Comparison of ENCODE assay signal across 9 mouse cellular contexts in genomic region chr10:53580621-53581081, GRCm38 (mm10). TPM values are rescaled to one million over a fixed set of nuclear protein-coding genes. Genes with fewer than 3 reads are reported as not detected.
A peak's percentile ranks its signal among the peaks of the same experiment; 100 is the strongest.
DNase-seq lines count a peak whose midpoint lies in the region; ATAC-seq and TF ChIP-seq lines count a peak whose summit lies in the region.
"Had no signal": no experiment of that assay in that cellular context is flagged by ENCODE, and none has a peak within 500 bp of the region (broad histone marks: within the 10 kb centered on the region; RNA-seq: fewer than 3 reads in every experiment).

No protein-coding gene starts in this region.

- no peak for TF ChIP-seq EP300 in ES-Bruce4 (IDR thresholded peaks at IDR 0.05; ENCODE audit: insufficient read depth, low read depth, low read length)

- TF ChIP-seq CTCF in ES-Bruce4 (IDR thresholded peaks at IDR 0.05; ENCODE audit: low read depth, low read length): no peak

- peak overlapping the region; percentile 59 for H3K4me2 ChIP-seq in forebrain, embryonic 12.5 days
- H3K4me2 ChIP-seq in heart, embryonic 16.5 days (ENCODE audit: low read depth, low read length): peak overlapping the region; percentile 81
- H3K4me2 ChIP-seq in liver, embryonic 13.5 days: peak overlapping the region; percentile 65
- H3K4me2 ChIP-seq in neural tube, embryonic 11.5 days (ENCODE audit: low read depth): peak overlapping the region; percentile 37

- no peak overlapping the region; the same call in 1 of the 2 replicates for H3K27ac ChIP-seq in ES-Bruce4 (ENCODE audit: insufficient read depth, low read length)
- peak overlapping the region; percentile 8; the same call in 1 of the 2 replicates for H3K27ac ChIP-seq in forebrain, embryonic 12.5 days
- peak overlapping the region; percentile 47 for H3K27ac ChIP-seq in heart, embryonic 16.5 days (ENCODE audit: low read length)
- no peak overlapping the region for H3K27ac ChIP-seq in liver, embryonic 13.5 days
- H3K27ac ChIP-seq in neural tube, embryonic 11.5 days (ENCODE audit: low read depth, low read length): no peak overlapping the region

- no peaks in the 10 kb centered on the region for H3K4me1 ChIP-seq in ES-Bruce4 (ENCODE audit: control insufficient read depth, insufficient read depth, low read length)
- H3K4me1 ChIP-seq in forebrain, embryonic 12.5 days: peaks cover 13% of the 10 kb centered on the region
- peaks cover 5% of the 10 kb centered on the region; the same call in 1 of the 2 replicates for H3K4me1 ChIP-seq in heart, embryonic 16.5 days (ENCODE audit: control insufficient read depth, insufficient read depth, low read length)
- H3K4me1 ChIP-seq in liver, embryonic 13.5 days (replicated peaks): peaks cover 6% of the 10 kb centered on the region
- H3K4me1 ChIP-seq in neural tube, embryonic 11.5 days (ENCODE audit: control insufficient read depth, insufficient read depth, low read length): no peaks in the 10 kb centered on the region

- H3K9me3 ChIP-seq in ES-Bruce4 (replicated peaks; ENCODE audit: control insufficient read depth, insufficient read depth, low read length, poor library complexity, severe bottlenecking): no peaks in the 10 kb centered on the region
- H3K9me3 ChIP-seq in forebrain, embryonic 12.5 days: no peaks in the 10 kb centered on the region
- H3K9me3 ChIP-seq in heart, embryonic 16.5 days (replicated peaks; ENCODE audit: control insufficient read depth, low read length): no peaks in the 10 kb centered on the region
- H3K9me3 ChIP-seq in liver, embryonic 13.5 days (replicated peaks): no peaks in the 10 kb centered on the region
- H3K9me3 ChIP-seq in neural tube, embryonic 11.5 days (ENCODE audit: control insufficient read depth, low read length): no peaks in the 10 kb centered on the region

- H3K4me3 ChIP-seq in ES-Bruce4 (ENCODE audit: low read depth, low read length): peak overlapping the region; percentile 81
- H3K4me3 ChIP-seq in forebrain, embryonic 12.5 days (replicated peaks): peak overlapping the region; percentile 31
- H3K4me3 ChIP-seq in heart, embryonic 16.5 days (ENCODE audit: low read length): peak overlapping the region; percentile 60
- peak overlapping the region; percentile 43 for H3K4me3 ChIP-seq in liver, embryonic 13.5 days (replicated peaks)
- H3K4me3 ChIP-seq in neural tube, embryonic 11.5 days (ENCODE audit: low read depth, low read length): peak overlapping the region; percentile 12; the same call in 1 of the 2 replicates

- H3K36me3 ChIP-seq in ES-Bruce4 (ENCODE audit: control insufficient read depth, insufficient read depth, low read length, poor library complexity, severe bottlenecking): no peaks in the 10 kb centered on the region
- no peaks in the 10 kb centered on the region for H3K36me3 ChIP-seq in forebrain, embryonic 12.5 days (replicated peaks)
- no peaks in the 10 kb centered on the region for H3K36me3 ChIP-seq in heart, embryonic 16.5 days (ENCODE audit: control insufficient read depth, insufficient read depth)
- H3K36me3 ChIP-seq in liver, embryonic 13.5 days: no peaks in the 10 kb centered on the region
- H3K36me3 ChIP-seq in neural tube, embryonic 11.5 days (ENCODE audit: control insufficient read depth, insufficient read depth, low read length): no peaks in the 10 kb centered on the region

- peak; percentile 38 for DNase-seq in cerebellum, adult 11 months
- peak; percentile 80 for DNase-seq in kidney, postnatal 10 days
- no peak for DNase-seq in liver, embryonic 13.5 days
- peak; percentile 48 for DNase-seq in neural tube, embryonic 11.5 days (ENCODE audit: low spot score)
- DNase-seq in urinary bladder, adult 2 months (ENCODE audit: low spot score): peak; percentile 29

- ATAC-seq in forebrain, embryonic 12.5 days (ENCODE audit: low FRiP score): peak; percentile 84
- ATAC-seq in heart, embryonic 16.5 days (replicated peaks; ENCODE audit: extremely low read depth, insufficient read depth, low FRiP score): peak; percentile 96
- ATAC-seq in liver, embryonic 13.5 days (ENCODE audit: low read depth): peak; percentile 73
- peak; percentile 55 for ATAC-seq in neural tube, embryonic 11.5 days (ENCODE audit: insufficient read depth, low FRiP score, low TSS enrichment)

- no peak for TF ChIP-seq POLR2A in ES-Bruce4 (IDR thresholded peaks at IDR 0.05; ENCODE audit: insufficient read depth, low read length)

- no peaks in the 10 kb centered on the region for H3K27me3 ChIP-seq in ES-Bruce4 (ENCODE audit: control insufficient read depth, insufficient read depth, low read length, poor library complexity, severe bottlenecking)
- no peaks in the 10 kb centered on the region for H3K27me3 ChIP-seq in forebrain, embryonic 12.5 days
- no peaks in the 10 kb centered on the region for H3K27me3 ChIP-seq in heart, embryonic 16.5 days (ENCODE audit: control insufficient read depth, insufficient read depth, low read length)
- no peaks in the 10 kb centered on the region for H3K27me3 ChIP-seq in liver, embryonic 13.5 days
- H3K27me3 ChIP-seq in neural tube, embryonic 11.5 days (ENCODE audit: control insufficient read depth, insufficient read depth, low read length): no peaks in the 10 kb centered on the region
- H3K27me3 ChIP-seq: CH12.LX had no signal

- WGBS in forebrain, embryonic 12.5 days: 13% methylated on average over 14 of the region's 14 CpGs
- 7% methylated on average over 14 of the region's 14 CpGs for WGBS in heart, embryonic 16.5 days
- WGBS in liver, embryonic 13.5 days (ENCODE audit: insufficient replicate concordance): 29% methylated on average over 14 of the region's 14 CpGs
- WGBS in neural tube, embryonic 11.5 days: 16% methylated on average over 14 of the region's 14 CpGs

- H3K9ac ChIP-seq in ES-Bruce4 (ENCODE audit: low read depth, poor library complexity, severe bottlenecking): peak overlapping the region; percentile 46
- H3K9ac ChIP-seq in forebrain, embryonic 12.5 days: no peak overlapping the region
- H3K9ac ChIP-seq in heart, embryonic 16.5 days (ENCODE audit: low read length): peak overlapping the region; percentile 73
- no peak overlapping the region for H3K9ac ChIP-seq in liver, embryonic 13.5 days
- peak overlapping the region; percentile 29; the same call in 1 of the 2 replicates for H3K9ac ChIP-seq in neural tube, embryonic 11.5 days (ENCODE audit: low read length)

RNA-seq across cellular contexts. Expression of gene Asf1a, which starts 15.9 kb away (rescaled TPM):
- polyA plus RNA-seq in ES-Bruce4 (2011; ENCODE audit: insufficient read depth, insufficient read length, low read depth, missing spikeins): 50.4 and 59.0 TPM in 2 replicates
- 158 and 160 TPM in 2 replicates for polyA plus RNA-seq in forebrain, embryonic 12.5 days (2016; fragmentation: Nextera tagmentation; extraction: Ambion mirVana)
- 61.7 and 65.5 TPM in 2 replicates for polyA plus RNA-seq in heart, embryonic 16.5 days (2015; fragmentation: Nextera tagmentation; extraction: Ambion mirVana)
- 120 and 132 TPM in 2 replicates for polyA plus RNA-seq in liver, embryonic 13.5 days (2015; fragmentation: Nextera tagmentation; extraction: Ambion mirVana)
- polyA plus RNA-seq in neural tube, embryonic 11.5 days (2014; fragmentation: Nextera tagmentation; extraction: Ambion mirVana): 157 and 168 TPM in 2 replicates
- 29.0 and 34.7 TPM in 2 replicates for polyA plus RNA-seq in urinary bladder, adult 2 months (2012; rRNA removed)

RNA-seq across cellular contexts. Expression of gene Mcm9, which starts 49.6 kb away (rescaled TPM):
- 12.8 and 13.9 TPM in 2 replicates for polyA plus RNA-seq in ES-Bruce4 (2011; ENCODE audit: insufficient read depth, insufficient read length, low read depth, missing spikeins)
- polyA plus RNA-seq in forebrain, embryonic 12.5 days (2016; fragmentation: Nextera tagmentation; extraction: Ambion mirVana): 15.7 and 18.9 TPM in 2 replicates
- polyA plus RNA-seq in heart, embryonic 16.5 days (2015; fragmentation: Nextera tagmentation; extraction: Ambion mirVana): 7.8 and 8.7 TPM in 2 replicates
- 6.4 and 6.6 TPM in 2 replicates for polyA plus RNA-seq in liver, embryonic 13.5 days (2015; fragmentation: Nextera tagmentation; extraction: Ambion mirVana)
- 16.0 and 17.3 TPM in 2 replicates for polyA plus RNA-seq in neural tube, embryonic 11.5 days (2014; fragmentation: Nextera tagmentation; extraction: Ambion mirVana)
- polyA plus RNA-seq in urinary bladder, adult 2 months (2012; rRNA removed): 5.0 and 6.0 TPM in 2 replicates

Comparison
In these comparisons a context has a peak if more than half of its experiments do, and no peak if none do; other contexts are left out.
1. H3K27ac ChIP-seq: peak in forebrain, embryonic 12.5 days (single experiment) and heart, embryonic 16.5 days (single experiment); none in ES-Bruce4 (single experiment), liver, embryonic 13.5 days (single experiment) and neural tube, embryonic 11.5 days (single experiment).
2. H3K4me3 ChIP-seq: peak in every context shown above with its lines; median percentile 81 in ES-Bruce4; 60 in heart, embryonic 16.5 days; 43 in liver, embryonic 13.5 days; 31 in forebrain, embryonic 12.5 days; 12 in neural tube, embryonic 11.5 days.
3. H3K9ac ChIP-seq: peak in ES-Bruce4 (single experiment), heart, embryonic 16.5 days (single experiment) and neural tube, embryonic 11.5 days (single experiment); none in forebrain, embryonic 12.5 days (single experiment) and liver, embryonic 13.5 days (single experiment).
4. Peak in every context shown above with its lines, with median percentiles within 50 percentile points of each other: ATAC-seq and H3K4me2 ChIP-seq.